Mouse (Mus musculus) liver, adult 2 months (tissue): ENCODE measurements at regions not wholly inside any gene's neighbourhood (a gene's known extent, or its start where the extent isn't known, plus 50 kb on each side); places are given as distances from the start of the nearest gene placed in this dataset.

Experiments
- DNase-seq: peaks from one replicate; pipeline ENCODE4 v3.0.0-alpha.2; 2011; ENCODE audit warnings: low read depth, low spot score; ENCODE audit errors: extremely low read depth
- H3K27ac ChIP-seq: fragments of 200-500 bp; replicated peaks from 2 replicates; pipeline ENCODE4 v1.5.1; 2012; ENCODE audit warnings: low read depth, mild to moderate bottlenecking, control low read depth, inconsistent platforms, low read length; ENCODE audit not compliant: insufficient read depth
- H3K27me3 ChIP-seq: fragments of 200-500 bp; 2 replicates; pipeline ENCODE4 v1.6.1; 2012; ENCODE audit warnings: mild to moderate bottlenecking, moderate library complexity, low read length, inconsistent platforms; ENCODE audit not compliant: control insufficient read depth, insufficient read depth
- H3K36me3 ChIP-seq: fragments of 200-500 bp; 2 replicates; pipeline ENCODE4 v1.6.1; 2012; ENCODE audit warnings: low read length, inconsistent platforms; ENCODE audit not compliant: control insufficient read depth, insufficient read depth
- H3K4me1 ChIP-seq: fragments of 200-500 bp; 2 replicates; pipeline ENCODE4 v1.6.1; 2011; ENCODE audit warnings: low read length; ENCODE audit not compliant: control insufficient read depth, insufficient read depth
- H3K4me3 ChIP-seq: fragments of 200-500 bp; 2 replicates; pipeline ENCODE4 v1.5.1; 2011; ENCODE audit warnings: low read depth, mild to moderate bottlenecking, control low read depth, low read length, moderate library complexity; ENCODE audit not compliant: insufficient read depth
- H3K79me2 ChIP-seq: fragments of 200-500 bp; 2 replicates; pipeline ENCODE4 v1.6.1; 2012; ENCODE audit warnings: inconsistent platforms, mild to moderate bottlenecking, low read length, moderate library complexity; ENCODE audit not compliant: control insufficient read depth, insufficient read depth
- H3K9ac ChIP-seq: fragments of 200-500 bp; 2 replicates; pipeline ENCODE4 v1.6.1; 2012; ENCODE audit warnings: low read depth, mild to moderate bottlenecking, control low read depth, inconsistent platforms, low read length
- CTCF ChIP-seq: fragments of 200-500 bp; IDR thresholded peaks from 2 replicates; pipeline ENCODE4 v1.5.1; 2011; ENCODE audit warnings: low read depth, low read length, control low read depth
- POLR2A ChIP-seq: fragments of 200-500 bp; IDR thresholded peaks from 2 replicates; pipeline ENCODE4 v1.6.1; 2011; ENCODE audit warnings: low read length, control low read depth; ENCODE audit not compliant: insufficient read depth; ENCODE audit errors: extremely low read depth
- WGBS: fragments of 180-500 bp; shearing (Covaris S2); methylation state at CpG from one replicate; pipeline ENCODE4 v1.1.7; 2018; 5-methylcytosine and 5-hydroxymethylcytosine counted together

- no peak for TF ChIP-seq CTCF
- TF ChIP-seq POLR2A, result no peak
- Histone ChIP-seq H3K4me1 (no peaks in the 10 kb centered on the region), H3K9ac (no peak overlapping the region), H3K36me3 (no peaks in the 10 kb centered on the region), H3K27me3 (no peaks in the 10 kb centered on the region), H3K79me2 (no peaks in the 10 kb centered on the region), H3K27ac (no peak overlapping the region), H3K4me3 (no peak overlapping the region)
- DNase-seq, result no peak
- WGBS, result 75% methylated on average over 5 of the region's 5 CpGs
These were observed 88.5 kb upstream of the Sox2 start for GRCm38 (mm10) chr3:34561709-34562108.

- Histone ChIP-seq H3K4me3 (no peak overlapping the region), H3K27ac (no peak overlapping the region), H3K27me3 (no peaks in the 10 kb centered on the region), H3K79me2 (no peaks in the 10 kb centered on the region), H3K36me3 (no peaks in the 10 kb centered on the region), H3K9ac (no peak overlapping the region), H3K4me1 (no peaks in the 10 kb centered on the region)
- no peak for DNase-seq
- 79% methylated on average over 13 of the region's 13 CpGs for WGBS
- no peak for TF ChIP-seq CTCF
- TF ChIP-seq POLR2A, result no peak
These were observed 90.1 kb upstream of the Sox2 start for GRCm38 (mm10) chr3:34559841-34560703.

- Histone ChIP-seq H3K79me2 (no peaks in the 10 kb centered on the region), H3K27ac (no peak overlapping the region), H3K36me3 (no peaks in the 10 kb centered on the region), H3K27me3 (no peaks in the 10 kb centered on the region), H3K4me3 (no peak overlapping the region), H3K4me1 (no peaks in the 10 kb centered on the region), H3K9ac (no peak overlapping the region)
- 79% methylated on average over 10 of the region's 10 CpGs for WGBS
- TF ChIP-seq CTCF (no peak), POLR2A (no peak)
- no peak for DNase-seq
These were observed 91.2 kb upstream of the Sox2 start for GRCm38 (mm10) chr3:34558821-34559520.

- Histone ChIP-seq H3K79me2 (no peaks in the 10 kb centered on the region), H3K27me3 (no peaks in the 10 kb centered on the region), H3K4me1 (no peaks in the 10 kb centered on the region), H3K36me3 (no peaks in the 10 kb centered on the region), H3K9ac (no peak overlapping the region), H3K4me3 (no peak overlapping the region), H3K27ac (no peak overlapping the region)
- WGBS, result 63% methylated on average over 17 of the region's 17 CpGs
- DNase-seq, result no peak
- TF ChIP-seq CTCF (no peak), POLR2A (no peak)
These were observed 97.5 kb upstream of the Sox2 start for GRCm38 (mm10) chr3:34552542-34553208.

- DNase-seq, result no peak
- Histone ChIP-seq H3K27ac (no peak overlapping the region), H3K27me3 (no peaks in the 10 kb centered on the region), H3K4me1 (no peaks in the 10 kb centered on the region), H3K9ac (no peak overlapping the region), H3K79me2 (no peaks in the 10 kb centered on the region), H3K4me3 (no peak overlapping the region), H3K36me3 (no peaks in the 10 kb centered on the region)
- TF ChIP-seq CTCF (no peak), POLR2A (no peak)
- 62% methylated on average over 3 of the region's 3 CpGs for WGBS
These were observed 99.1 kb upstream of the Sox2 start for GRCm38 (mm10) chr3:34551069-34551468.
